Mouse (Mus musculus) heart, postnatal 4 days (tissue): Measurements from ENCODE around the gene Tcte2. TPM values are rescaled to one million over a fixed set of nuclear protein-coding genes. Genes with fewer than 3 reads are reported as not detected.
"Not testable (repeated sequence)": the region's sequence is repeated elsewhere in the genome, so short reads cannot be mapped to it uniquely, and the experiment has no call there.

Experiments
- DNase-seq: peaks from one replicate; pipeline ENCODE4 v3.0.0; 2021
- total RNA-seq, 2 experiments: library from RNA; stranded (reverse); gene quantifications; 2 replicates each; pipeline ENCODE4 v1.2.3; 2021

Gene Tcte2
- total RNA-seq, 2 experiments from 2014 or later, result 4.7 to 5.2 TPM

GRCm38 (mm10) chr17:13682378-13683026, 79.1 kb downstream of the Tcte2 start:
- no peak for DNase-seq

GRCm38 (mm10) chr17:13681686-13682085, 79.9 kb downstream of the Tcte2 start:
- DNase-seq, result no peak

GRCm38 (mm10) chr17:13681126-13681525, 80.5 kb downstream of the Tcte2 start:
- no peak for DNase-seq

- DNase-seq, result no peak
Measured at GRCm38 (mm10) chr17:13680318-13680717, 81.3 kb downstream of the Tcte2 start.

- no peak for DNase-seq
Measured at GRCm38 (mm10) chr17:13679725-13680124, 81.9 kb downstream of the Tcte2 start.

- no peak for DNase-seq
Measured at GRCm38 (mm10) chr17:13677225-13678148, 84.1 kb downstream of the Tcte2 start.

GRCm38 (mm10) chr17:13676099-13676498, 85.5 kb downstream of the Tcte2 start:
- DNase-seq, result not testable (repeated sequence)

GRCm38 (mm10) chr17:13675630-13676029, 86.0 kb downstream of the Tcte2 start:
- DNase-seq, result no peak

GRCm38 (mm10) chr17:13674695-13675306, 86.8 kb downstream of the Tcte2 start:
- no peak for DNase-seq

- DNase-seq, result peak; percentile 43
Measured at GRCm38 (mm10) chr17:13671732-13672131, 89.9 kb downstream of the Tcte2 start.

- no peak for DNase-seq
Measured at GRCm38 (mm10) chr17:13670227-13670626, 91.4 kb downstream of the Tcte2 start.

GRCm38 (mm10) chr17:13669206-13669605, 92.4 kb downstream of the Tcte2 start:
- no peak for DNase-seq

- DNase-seq, result peak; percentile 39
Measured at GRCm38 (mm10) chr17:13668052-13669015, 93.3 kb downstream of the Tcte2 start.

- no peak for DNase-seq
Measured at GRCm38 (mm10) chr17:13667006-13667405, 94.6 kb downstream of the Tcte2 start.

- no peak for DNase-seq
Measured at GRCm38 (mm10) chr17:13665731-13666130, 95.9 kb downstream of the Tcte2 start.

GRCm38 (mm10) chr17:13663386-13664166, 98.0 kb downstream of the Tcte2 start:
- no peak for DNase-seq

Other genes with a start within 250 kb of the Tcte2 start
- 100 to 1,000 TPM in 1 of 2 experiments, 10 to 100 TPM in 1; 90.0 to 105 TPM for gene Afdn, start 1.3 kb downstream of the Tcte2 start, total RNA-seq
- under 1 TPM; 0.16 to 0.19 TPM for gene Gm7168, start 186.5 kb upstream of the Tcte2 start, total RNA-seq
- not detected for gene Gm7356, start 241.9 kb upstream of the Tcte2 start, total RNA-seq